9 mouse cellular contexts compared by ENCODE assay signal in the genomic region with DNA sequence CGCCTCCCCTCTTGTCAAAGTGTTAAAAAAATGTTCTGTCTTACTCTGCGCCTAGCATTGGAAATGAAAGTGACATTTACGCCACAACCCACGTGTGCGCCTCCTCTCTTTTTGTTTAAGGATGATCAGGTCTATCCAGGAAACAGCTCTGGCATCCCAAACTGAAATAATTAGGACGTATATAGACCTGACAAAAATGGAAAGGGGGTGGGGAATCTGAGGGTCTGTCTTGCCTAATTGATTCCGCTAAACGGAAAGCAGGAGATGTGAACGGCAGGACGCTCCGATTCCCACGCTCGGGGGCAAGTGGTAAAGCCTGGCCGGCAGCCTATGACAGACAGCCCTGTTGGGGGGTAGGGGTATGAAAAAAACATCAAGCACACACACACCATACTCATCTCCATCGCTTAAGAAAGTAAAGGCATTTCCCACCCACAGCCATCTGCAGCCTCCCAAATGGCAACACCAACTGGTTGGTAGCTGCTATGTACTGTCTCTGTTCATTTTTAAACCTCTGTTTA.
DNase-seq lines count a peak whose midpoint lies in the region; ATAC-seq lines count a peak whose summit lies in the region.
"Had no signal": no experiment of that assay in that cellular context is flagged by ENCODE, and none has a peak within 500 bp of the region (broad histone marks: within the 10 kb centered on the region; RNA-seq: fewer than 3 reads in every experiment).

No protein-coding gene starts in this region.

- H3K27me3 ChIP-seq in heart, embryonic 14.5 days (ENCODE audit: control insufficient read depth, insufficient read depth, low read length): peaks cover 74% of the 10 kb centered on the region
- no peaks in the 10 kb centered on the region for H3K27me3 ChIP-seq in hindbrain, embryonic 11.5 days (ENCODE audit: control insufficient read depth, insufficient read depth, low read length)
- H3K27me3 ChIP-seq in limb, embryonic 15.5 days: peaks cover 58% of the 10 kb centered on the region

- no peak overlapping the region for H3K9ac ChIP-seq in heart, embryonic 14.5 days (ENCODE audit: low read length)
- peak overlapping the region; percentile 93 for H3K9ac ChIP-seq in hindbrain, embryonic 11.5 days (ENCODE audit: low read depth, low read length)
- H3K9ac ChIP-seq in limb, embryonic 15.5 days: no peak overlapping the region

- no peak overlapping the region for H3K27ac ChIP-seq in heart, embryonic 14.5 days (replicated peaks in 1 of 2; ENCODE audit: control insufficient read depth in 1 of 2, insufficient read depth in 1 of 2, low read depth in 2 of 2, low read length in 2 of 2)
- peak overlapping the region; percentile 97 for H3K27ac ChIP-seq in hindbrain, embryonic 11.5 days (ENCODE audit: low read depth, low read length)
- H3K27ac ChIP-seq in limb, embryonic 15.5 days: no peak overlapping the region

- no peaks in the 10 kb centered on the region for H3K36me3 ChIP-seq in heart, embryonic 14.5 days (ENCODE audit: control insufficient read depth, insufficient read depth, low read length)
- H3K36me3 ChIP-seq in hindbrain, embryonic 11.5 days (ENCODE audit: control insufficient read depth, insufficient read depth, low read length): no peaks in the 10 kb centered on the region
- H3K36me3 ChIP-seq in limb, embryonic 15.5 days: no peaks in the 10 kb centered on the region

- peaks cover 0 to 3% of the 10 kb centered on the region in 2 experiments; a peak in 2 of 4 replicates for H3K4me1 ChIP-seq in heart, embryonic 14.5 days (ENCODE audit: control insufficient read depth in 2 of 2, insufficient read depth in 2 of 2, low read length in 2 of 2)
- no peaks in the 10 kb centered on the region for H3K4me1 ChIP-seq in hindbrain, embryonic 11.5 days (replicated peaks; ENCODE audit: control insufficient read depth, insufficient read depth, low read length)
- H3K4me1 ChIP-seq in limb, embryonic 15.5 days: peaks cover 10% of the 10 kb centered on the region; the same call in 1 of the 2 replicates

- intact Hi-C loops in heart, postnatal 25 days (cut with DNase I): loop anchor here (10.0 kb wide), 1 partner anchor 485 kb away; the partner anchor contains the start of gene Tmem161b

- 3% methylated on average over 15 of the region's 15 CpGs for WGBS in heart, embryonic 14.5 days
- WGBS in hindbrain, embryonic 11.5 days: 2% methylated on average over 15 of the region's 15 CpGs
- 5% methylated on average over 15 of the region's 15 CpGs for WGBS in limb, embryonic 15.5 days

- H3K4me3 ChIP-seq in heart, embryonic 14.5 days (ENCODE audit: control insufficient read depth in 1 of 2, insufficient read depth in 1 of 2, low read depth in 1 of 2, low read length in 2 of 2): peak overlapping the region in 1 of 2 experiments; percentile 22; a peak in 2 of 4 replicates
- H3K4me3 ChIP-seq in hindbrain, embryonic 11.5 days (ENCODE audit: low read depth, low read length): peak overlapping the region; percentile 58
- H3K4me3 ChIP-seq in limb, embryonic 15.5 days: no peak overlapping the region
- H3K4me3 ChIP-seq: erythroblast, embryonic 14.5 days had no signal

- no peaks in the 10 kb centered on the region for H3K9me3 ChIP-seq in heart, embryonic 14.5 days (ENCODE audit: control insufficient read depth, low read length)
- H3K9me3 ChIP-seq in hindbrain, embryonic 11.5 days (ENCODE audit: control insufficient read depth, low read length): no peaks in the 10 kb centered on the region
- H3K9me3 ChIP-seq in limb, embryonic 15.5 days: no peaks in the 10 kb centered on the region

- no peak for DNase-seq in heart, postnatal 25 days (ENCODE audit: low spot score)
- peak; percentile 85 for DNase-seq in hindbrain, embryonic 11.5 days (ENCODE audit: low spot score)
- peak; percentile 89 to 92 for DNase-seq in right cerebral cortex, postnatal 10 days (ENCODE audit: low spot score in 2 of 2)
- no peak for DNase-seq in thymus, postnatal 0 days (ENCODE audit: low spot score)
- no peak for DNase-seq in kidney, postnatal 10 days

- H3K4me2 ChIP-seq in heart, embryonic 14.5 days (ENCODE audit: low read length): peak overlapping the region; percentile 61
- peak overlapping the region; percentile 78 for H3K4me2 ChIP-seq in hindbrain, embryonic 11.5 days (replicated peaks; ENCODE audit: low read depth, low read length)
- H3K4me2 ChIP-seq in limb, embryonic 15.5 days: peak overlapping the region; percentile 24; the same call in 1 of the 2 replicates

- ATAC-seq in heart, embryonic 14.5 days (ENCODE audit: insufficient number of reproducible peaks, insufficient read depth, low FRiP score, low read depth): no peak
- ATAC-seq in common myeloid progenitor, adult 5-6 weeks (replicated peaks; ENCODE audit: low read depth, poor library complexity, severe bottlenecking): 0 out of 2 replicates have a peak, but pooled peaks have one; percentile 27
- ATAC-seq in hindbrain, embryonic 11.5 days (ENCODE audit: low FRiP score): peak; percentile 83
- ATAC-seq in limb, embryonic 15.5 days (ENCODE audit: insufficient number of reproducible peaks, low FRiP score, low TSS enrichment, low read depth): no peak

Comparison
In these comparisons a context has a peak if more than half of its experiments do, and no peak if none do; other contexts are left out.
1. ATAC-seq: peak in common myeloid progenitor, adult 5-6 weeks (single experiment) and hindbrain, embryonic 11.5 days (single experiment); none in heart, embryonic 14.5 days (single experiment) and limb, embryonic 15.5 days (single experiment).
2. H3K4me2 ChIP-seq: peak in every context shown above with its lines; median percentile 78 in hindbrain, embryonic 11.5 days; 61 in heart, embryonic 14.5 days; 24 in limb, embryonic 15.5 days.
3. DNase-seq: peak in hindbrain, embryonic 11.5 days (single experiment) and right cerebral cortex, postnatal 10 days (2 of 2); none in heart, postnatal 25 days (single experiment), thymus, postnatal 0 days (single experiment) and kidney, postnatal 10 days (single experiment).